Mouse (Mus musculus): ENCODE data around the gene Hlcs. TPM values are rescaled to one million over a fixed set of nuclear protein-coding genes. Genes with fewer than 3 reads are reported as not detected.

Gene Hlcs
- total RNA-seq, 2 experiments from 2014 or later, result 1.3 to 5.1 TPM

DNA sequence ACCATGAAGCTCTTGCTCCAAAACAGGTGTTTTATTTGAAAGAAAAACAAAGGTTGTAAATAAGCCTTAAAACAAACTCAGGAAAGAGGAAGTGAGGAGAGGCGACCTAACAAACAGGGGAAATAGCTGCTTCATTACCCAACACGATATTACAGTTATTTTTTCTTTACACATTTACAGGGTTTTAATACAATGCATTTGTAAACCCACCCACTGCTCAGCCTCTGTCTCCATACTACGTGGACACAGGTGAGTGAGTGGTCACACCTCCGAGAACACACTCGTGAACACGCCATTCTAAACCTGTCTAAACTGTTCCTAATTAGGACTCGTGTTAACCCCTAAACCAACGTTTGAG lies 90.0 kb downstream of the Hlcs start:
- ATAC-seq (replicated peaks; ENCODE audit: low FRiP score, poor library complexity, severe bottlenecking), result no peak

DNA sequence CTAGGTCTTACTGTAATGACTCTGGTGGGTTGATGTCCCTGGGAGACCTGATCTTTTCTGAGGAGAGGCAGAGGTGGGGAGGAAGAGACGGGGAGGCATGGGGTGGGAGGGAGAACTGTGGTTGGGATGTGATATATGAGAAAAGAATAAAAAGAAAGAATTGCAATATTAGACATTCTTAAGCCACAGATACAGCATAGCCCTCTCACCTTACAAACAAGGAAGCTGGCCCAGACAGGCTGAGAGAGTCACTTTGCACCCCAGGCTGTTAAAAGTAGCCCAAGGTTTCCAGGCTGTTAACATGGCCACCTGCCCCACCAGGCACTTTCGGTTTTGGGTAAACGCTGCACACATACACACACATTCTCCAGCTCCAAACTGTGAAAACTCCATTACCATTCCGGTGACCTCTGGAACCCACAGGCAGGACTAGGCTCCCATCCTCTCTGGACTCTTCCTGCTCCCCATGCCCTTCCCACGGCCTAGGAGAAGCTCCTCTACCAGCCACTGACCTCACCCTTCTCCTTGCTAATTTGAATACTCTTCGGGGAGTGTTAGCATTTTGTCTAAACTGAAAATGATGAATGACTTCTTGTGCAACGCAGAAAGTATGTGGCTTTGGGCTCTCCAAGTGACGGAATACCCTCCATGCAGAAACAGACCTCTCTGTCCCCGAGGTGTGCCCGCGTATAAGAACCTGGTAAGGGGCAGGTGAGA lies 90.6 kb downstream of the Hlcs start:
- no peak for ATAC-seq (replicated peaks; ENCODE audit: low FRiP score, poor library complexity, severe bottlenecking)

GRCm38 (mm10) chr16:94210689-94211357 lies 102.5 kb downstream of the Hlcs start:
- no peak for ATAC-seq (replicated peaks; ENCODE audit: low FRiP score, poor library complexity, severe bottlenecking)

DNA sequence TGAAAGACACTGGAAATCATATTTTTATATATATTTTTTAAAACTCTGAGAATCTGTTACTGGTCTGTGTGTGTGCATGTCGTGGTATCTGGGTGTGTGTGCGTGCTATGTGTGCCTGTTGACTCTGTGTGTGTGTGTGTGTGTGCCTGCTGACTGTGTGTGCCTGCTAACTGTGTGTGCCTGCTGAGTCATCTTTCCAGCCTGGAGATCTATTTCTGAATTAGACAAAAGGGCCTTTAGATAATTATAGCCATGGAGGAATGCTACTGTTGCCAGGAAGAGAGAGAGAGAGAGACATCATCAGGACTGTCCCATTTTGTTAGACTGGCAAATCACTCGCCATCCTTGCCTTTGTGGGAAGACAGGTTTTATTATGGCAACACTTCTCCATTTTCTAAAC lies 103.7 kb downstream of the Hlcs start:
- ATAC-seq (replicated peaks; ENCODE audit: low FRiP score, poor library complexity, severe bottlenecking), result no peak

- ATAC-seq (replicated peaks; ENCODE audit: low FRiP score, poor library complexity, severe bottlenecking), result no peak
Measured at GRCm38 (mm10) chr16:94208826-94209225, 104.5 kb downstream of the Hlcs start.

GRCm38 (mm10) chr16:94208152-94208551 lies 105.2 kb downstream of the Hlcs start:
- no peak for ATAC-seq (replicated peaks; ENCODE audit: low FRiP score, poor library complexity, severe bottlenecking)

DNA sequence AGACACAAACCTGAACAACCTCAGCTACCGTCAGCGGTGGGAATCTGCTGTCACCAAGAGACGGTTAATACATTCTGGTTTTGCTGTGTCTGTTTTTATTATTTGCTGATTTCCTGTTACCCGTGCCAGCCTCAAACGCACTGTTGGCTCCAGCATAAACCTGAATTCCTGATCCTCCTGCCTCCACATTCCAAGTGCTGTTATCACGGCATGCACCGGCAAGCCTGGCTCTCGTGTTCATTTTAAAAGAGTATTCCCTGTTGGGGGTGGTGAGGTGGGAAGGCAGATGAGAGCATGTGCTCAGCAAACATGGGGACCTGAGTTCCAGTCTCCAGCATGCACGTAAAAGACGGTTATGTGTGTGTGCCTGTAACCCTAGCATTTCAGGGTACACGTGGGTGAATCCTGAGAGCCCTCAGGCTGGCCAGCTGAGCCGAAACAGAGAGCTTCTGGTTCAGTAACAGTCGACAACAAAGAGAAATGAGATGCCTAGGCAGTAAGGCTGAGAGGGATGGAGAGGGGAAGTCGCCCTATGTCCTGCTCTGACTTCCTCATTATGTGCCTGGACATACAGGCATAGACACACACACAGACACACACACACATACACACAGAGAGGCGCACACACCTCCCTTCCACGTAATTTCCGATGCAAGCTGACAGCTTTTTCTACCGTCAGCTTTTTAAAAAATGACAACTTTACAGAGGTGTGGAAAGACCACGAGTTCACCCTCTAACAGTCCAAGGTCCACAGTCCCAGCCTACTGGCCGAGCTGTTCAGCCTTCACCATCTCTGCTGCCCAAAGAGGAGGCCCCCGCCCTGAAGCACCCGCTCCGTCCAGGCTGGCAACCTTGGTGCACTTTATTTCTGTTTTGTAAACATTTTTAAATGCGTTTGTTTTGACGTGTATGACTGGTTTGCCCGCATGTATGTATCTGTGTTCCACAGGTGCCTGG lies 107.6 kb downstream of the Hlcs start:
- no peak for ATAC-seq (replicated peaks; ENCODE audit: low FRiP score, poor library complexity, severe bottlenecking)

- no peak for ATAC-seq (replicated peaks; ENCODE audit: low FRiP score, poor library complexity, severe bottlenecking)
Measured at GRCm38 (mm10) chr16:94201387-94201786, 112.0 kb downstream of the Hlcs start.

GRCm38 (mm10) chr16:94195913-94196312 lies 117.5 kb downstream of the Hlcs start:
- no peak for ATAC-seq (replicated peaks; ENCODE audit: low FRiP score, poor library complexity, severe bottlenecking)

DNA sequence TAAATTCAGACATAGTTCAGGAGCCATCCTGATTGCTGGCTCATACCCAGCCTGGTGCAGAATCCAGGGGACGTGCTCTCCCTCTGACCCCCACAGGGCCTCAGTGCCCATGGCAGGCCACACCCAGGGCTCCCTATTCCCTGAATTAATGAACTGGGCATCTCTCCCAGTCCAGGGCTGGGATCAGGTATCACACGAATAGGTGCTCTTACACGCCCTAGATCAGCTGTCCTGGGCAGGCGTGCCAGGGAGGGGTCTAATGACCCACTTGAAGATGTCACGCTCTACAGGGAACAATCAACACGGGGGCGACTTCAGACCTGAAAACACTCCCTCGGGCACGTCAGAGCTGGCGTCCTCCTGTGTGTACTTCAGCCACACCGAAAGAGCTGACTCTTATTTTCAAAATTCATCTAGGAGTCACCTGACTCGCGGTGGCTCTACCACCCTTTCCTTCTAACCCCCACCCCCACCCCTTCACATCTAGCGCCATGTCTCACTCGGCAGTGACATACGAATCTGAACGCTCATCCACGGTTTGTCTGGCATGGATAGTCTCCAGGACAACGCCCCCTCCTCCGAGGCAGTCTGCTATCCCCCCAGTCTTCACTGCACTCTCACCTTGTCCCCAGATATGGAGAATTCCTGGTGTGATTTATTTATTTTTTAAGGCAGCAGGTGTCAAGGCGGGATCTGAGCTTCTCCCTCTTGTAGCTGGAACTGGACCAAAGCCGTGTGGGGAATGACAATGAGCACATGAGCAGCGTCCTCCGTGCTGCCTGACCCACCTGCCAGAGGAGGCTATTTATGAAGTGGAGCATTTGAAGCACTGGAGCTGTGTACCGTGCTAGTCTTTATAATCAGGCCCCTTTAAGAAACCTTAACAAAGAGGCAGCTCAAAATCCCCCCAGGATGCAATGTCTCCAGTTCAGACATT lies 121.7 kb downstream of the Hlcs start:
- no peak for ATAC-seq (replicated peaks; ENCODE audit: low FRiP score, poor library complexity, severe bottlenecking)

- no peak for ATAC-seq (replicated peaks; ENCODE audit: low FRiP score, poor library complexity, severe bottlenecking)
Measured at GRCm38 (mm10) chr16:94190256-94190655, 123.1 kb downstream of the Hlcs start.

DNA sequence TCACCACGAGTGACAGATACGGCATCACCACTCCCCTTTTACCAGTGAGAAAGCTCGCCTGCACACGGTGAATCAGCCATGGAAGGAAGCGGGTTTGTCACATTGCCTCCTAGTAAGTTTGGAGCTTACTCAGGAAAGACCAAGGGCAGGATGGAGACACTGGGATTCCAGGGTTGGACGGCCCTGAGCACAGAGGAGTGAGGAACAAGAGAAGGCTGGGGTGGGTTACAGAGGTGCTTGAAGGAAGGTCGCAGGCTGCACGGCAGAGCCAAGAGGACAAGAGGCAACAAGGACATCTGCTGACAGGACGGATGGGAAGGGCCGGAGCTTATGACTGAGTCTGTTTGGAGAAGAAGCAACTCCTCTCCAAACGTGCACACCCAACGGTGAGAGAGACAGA lies 126.8 kb downstream of the Hlcs start:
- ATAC-seq (replicated peaks; ENCODE audit: low FRiP score, poor library complexity, severe bottlenecking), result no peak

DNA sequence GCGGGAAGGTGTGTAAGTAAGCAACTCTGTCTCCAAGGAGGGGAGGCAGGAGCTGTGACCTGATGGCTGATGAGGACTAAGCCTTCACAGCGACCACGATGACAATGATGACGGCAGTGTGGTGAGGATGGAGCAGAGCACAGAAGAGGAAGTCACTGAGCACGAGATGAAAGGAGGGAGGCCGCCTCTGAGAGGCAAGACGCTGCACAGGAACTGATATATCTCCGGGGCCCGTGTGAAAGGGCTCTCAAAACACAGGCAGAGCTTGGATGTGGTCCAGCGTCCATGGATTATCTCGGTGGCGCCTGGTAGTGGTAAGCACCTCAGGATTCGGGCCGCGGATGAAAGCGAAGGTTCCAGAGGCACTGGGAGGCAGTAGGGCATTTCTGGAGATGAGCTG lies 127.9 kb downstream of the Hlcs start:
- no peak for ATAC-seq (replicated peaks; ENCODE audit: low FRiP score, poor library complexity, severe bottlenecking)

- ATAC-seq (replicated peaks; ENCODE audit: low FRiP score, poor library complexity, severe bottlenecking), result no peak
Measured at GRCm38 (mm10) chr16:94180122-94180870, 133.1 kb downstream of the Hlcs start.

- ATAC-seq (replicated peaks; ENCODE audit: low FRiP score, poor library complexity, severe bottlenecking), result no peak
Measured at GRCm38 (mm10) chr16:94179341-94180121, 133.8 kb downstream of the Hlcs start.

DNA sequence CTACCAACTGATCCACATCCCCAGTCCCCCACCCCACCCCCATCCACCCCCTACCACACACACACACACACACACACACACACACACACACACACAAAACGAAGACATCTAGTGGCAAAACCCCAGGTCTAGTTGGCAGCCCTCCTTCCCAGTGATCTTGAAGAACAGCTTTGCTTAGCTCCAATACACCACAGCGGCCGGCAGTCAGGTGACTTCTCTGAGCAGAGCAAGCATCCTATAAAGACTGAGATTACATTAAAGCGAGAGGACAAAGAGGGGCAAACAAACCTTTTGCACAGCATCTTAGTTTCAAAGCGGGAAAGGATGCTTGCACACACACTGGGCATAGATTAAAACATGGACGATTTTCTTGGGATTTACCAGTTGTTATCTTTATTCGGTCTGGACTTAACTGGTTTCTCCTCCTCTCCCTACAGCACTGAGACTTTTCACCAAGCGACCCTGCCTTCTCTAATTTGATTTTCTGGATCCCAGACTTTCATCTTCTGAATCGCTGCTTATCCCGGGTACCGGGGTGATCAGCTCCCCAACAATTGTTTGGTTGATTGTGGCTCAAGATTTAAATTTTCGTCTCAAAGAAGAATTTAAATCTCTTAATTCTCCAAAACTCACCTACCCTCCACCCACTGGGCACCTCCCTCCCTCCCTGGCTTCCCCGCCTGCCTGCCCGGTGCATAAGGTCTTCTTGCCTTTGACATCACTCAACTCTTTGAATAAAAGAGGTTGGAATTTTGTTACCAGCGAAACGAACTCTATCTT lies 134.7 kb downstream of the Hlcs start:
- no peak for ATAC-seq (replicated peaks; ENCODE audit: low FRiP score, poor library complexity, severe bottlenecking)

Measured in erythroid progenitor cell, adult 5-6 weeks (primary cell).